Mouse (Mus musculus) ES-E14 (cell line): ENCODE measurements around the gene Nupr1.

Experiments
- MAFK ChIP-seq: IDR thresholded peaks from 2 replicates; pipeline ENCODE4 v1.6.1; 2014; ENCODE audit warnings: mild to moderate bottlenecking, low read depth, low read length, inconsistent platforms; ENCODE audit not compliant: insufficient read depth
- ZC3H11A ChIP-seq: IDR thresholded peaks from 2 replicates; pipeline ENCODE4 v1.6.1; 2012; ENCODE audit warnings: low read depth, mild to moderate bottlenecking, inconsistent platforms, low read length, borderline replicate concordance
- ZNF384 ChIP-seq: IDR thresholded peaks from 2 replicates; pipeline ENCODE4 v1.6.1; 2012; ENCODE audit warnings: low read depth, low read length, inconsistent platforms

DNA sequence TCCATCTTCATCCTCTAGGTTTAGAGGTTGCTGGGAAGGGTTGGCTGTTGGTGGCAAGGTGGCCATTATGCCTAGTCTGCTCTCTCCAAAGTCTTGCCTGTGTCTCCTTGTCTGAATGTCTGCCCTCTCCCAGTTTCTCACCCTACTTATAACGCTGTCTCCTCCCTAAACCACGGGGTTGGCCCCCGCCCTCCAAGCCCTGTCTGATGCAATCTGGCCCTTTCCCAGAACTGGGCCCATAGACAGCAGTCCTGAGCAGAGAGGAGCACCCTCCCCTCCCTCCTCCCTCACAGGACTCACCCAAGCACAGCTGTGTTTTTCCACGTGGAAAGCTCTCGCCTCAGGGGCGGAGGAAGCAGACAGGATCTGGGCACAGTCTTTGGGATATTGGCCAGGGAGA, 5.3 kb downstream of the Nupr1 start:
- no peak for TF ChIP-seq ZNF384
- no peak for TF ChIP-seq MAFK
- no peak for TF ChIP-seq ZC3H11A
